Mouse (Mus musculus) small intestine, adult 2 months (tissue): ENCODE data around the gene Cldnd1. TPM values are rescaled to one million over a fixed set of nuclear protein-coding genes. Genes with fewer than 3 reads are reported as not detected.
A peak's percentile ranks its signal among the peaks of the same experiment; 100 is the strongest.

Experiments used
- H3K27ac ChIP-seq: fragments of 200-500 bp; 2 replicates; pipeline ENCODE4 v1.5.1; 2012; ENCODE audit warnings: low read depth, low read length, control low read depth, inconsistent platforms; ENCODE audit not compliant: insufficient read depth
- H3K27me3 ChIP-seq: fragments of 200-500 bp; 2 replicates; pipeline ENCODE4 v1.6.1; 2012; ENCODE audit warnings: mild to moderate bottlenecking, moderate library complexity, low read length, inconsistent platforms; ENCODE audit not compliant: control insufficient read depth, insufficient read depth
- H3K36me3 ChIP-seq: fragments of 200-500 bp; 2 replicates; pipeline ENCODE4 v1.6.1; 2012; ENCODE audit warnings: mild to moderate bottlenecking, low read length, control low read depth, inconsistent platforms; ENCODE audit not compliant: control insufficient read depth, insufficient read depth
- H3K4me1 ChIP-seq: fragments of 200-500 bp; 2 replicates; pipeline ENCODE4 v1.6.1; 2012; ENCODE audit warnings: low read length, inconsistent platforms, mixed read lengths; ENCODE audit not compliant: control insufficient read depth, insufficient read depth, insufficient read length
- H3K4me3 ChIP-seq: fragments of 200-500 bp; 2 replicates; pipeline ENCODE4 v1.5.1; 2012; ENCODE audit warnings: low read depth, mild to moderate bottlenecking, control low read depth, inconsistent platforms, low read length, moderate library complexity
- CTCF ChIP-seq: fragments of 200-500 bp; IDR thresholded peaks from 2 replicates; pipeline ENCODE4 v1.5.1; 2012; ENCODE audit warnings: low read depth, mild to moderate bottlenecking, control low read depth, inconsistent platforms, low read length, moderate library complexity, mixed read lengths; ENCODE audit not compliant: insufficient replicate concordance, insufficient read length; ENCODE audit errors: extremely low read depth
- POLR2A ChIP-seq: fragments of 200-500 bp; IDR thresholded peaks from 2 replicates; pipeline ENCODE4 v1.6.1; 2012; ENCODE audit warnings: low read depth, mild to moderate bottlenecking, control low read depth, inconsistent platforms, low read length, moderate library complexity
- WGBS: fragments of 180-500 bp; shearing (Covaris S2); methylation state at CpG from one replicate; pipeline ENCODE4 v1.1.7; 2018; 5-methylcytosine and 5-hydroxymethylcytosine counted together
- polyA plus RNA-seq: library from polyadenylated mRNA; depleted of rRNA; stranded (reverse); fragments of >200 nt; gene quantifications from 2 replicates; pipeline ENCODE4 v1.2.3, GENCODE M21; 2012

Cldnd1 gene
- polyA plus RNA-seq, 1 experiment, result 43.0 TPM

- no peak overlapping the region for H3K4me3 ChIP-seq
- no peaks in the 10 kb centered on the region for H3K27me3 ChIP-seq
- WGBS, result 87% methylated on average over 12 of the region's 12 CpGs
- TF ChIP-seq CTCF (no peak), POLR2A (no peak)
- H3K27ac ChIP-seq, result no peak overlapping the region
- peaks cover 16% of the 10 kb centered on the region; the same call in 1 of the 2 replicates for H3K4me1 ChIP-seq
- no peaks in the 10 kb centered on the region for H3K36me3 ChIP-seq
These were observed 26.8 kb upstream of the Cldnd1 start for GRCm38 (mm10) chr16:58700816-58701424.

GRCm38 (mm10) chr16:58701779-58702178 is 25.9 kb upstream of the Cldnd1 start:
- Histone ChIP-seq H3K27ac (no peak overlapping the region), H3K4me1 (peaks cover 16% of the 10 kb centered on the region; the same call in 1 of the 2 replicates), H3K36me3 (no peaks in the 10 kb centered on the region), H3K27me3 (no peaks in the 10 kb centered on the region), H3K4me3 (no peak overlapping the region)
- WGBS, result 66% methylated on average over 6 of the region's 6 CpGs
- no peak for TF ChIP-seq POLR2A
- TF ChIP-seq CTCF, result no peak

- peaks cover 18% of the 10 kb centered on the region; the same call in 1 of the 2 replicates for H3K4me1 ChIP-seq
- 81% methylated on average over 10 of the region's 10 CpGs for WGBS
- TF ChIP-seq CTCF, result no peak
- no peak for TF ChIP-seq POLR2A
- no peaks in the 10 kb centered on the region for H3K36me3 ChIP-seq
- H3K27me3 ChIP-seq, result no peaks in the 10 kb centered on the region
- no peak overlapping the region for H3K4me3 ChIP-seq
- no peak overlapping the region for H3K27ac ChIP-seq
These were observed 25.3 kb upstream of the Cldnd1 start for GRCm38 (mm10) chr16:58702329-58702932.

- Histone ChIP-seq H3K27ac (peak overlapping the region; percentile 56), H3K27me3 (no peaks in the 10 kb centered on the region), H3K36me3 (no peaks in the 10 kb centered on the region), H3K4me3 (no peak overlapping the region), H3K4me1 (peaks cover 21% of the 10 kb centered on the region; the same call in 1 of the 2 replicates)
- TF ChIP-seq CTCF (no peak), POLR2A (no peak)
- 3% methylated on average over 10 of the region's 10 CpGs for WGBS
These were observed 24.2 kb upstream of the Cldnd1 start for GRCm38 (mm10) chr16:58703382-58704124.

GRCm38 (mm10) chr16:58704999-58705398 is 22.7 kb upstream of the Cldnd1 start:
- Histone ChIP-seq H3K36me3 (no peaks in the 10 kb centered on the region), H3K27ac (peak overlapping the region; percentile 27), H3K4me1 (peaks cover 28% of the 10 kb centered on the region; the same call in 1 of the 2 replicates), H3K4me3 (no peak overlapping the region), H3K27me3 (no peaks in the 10 kb centered on the region)
- TF ChIP-seq CTCF (no peak), POLR2A (no peak)

GRCm38 (mm10) chr16:58707276-58707905 is 20.3 kb upstream of the Cldnd1 start:
- Histone ChIP-seq H3K36me3 (no peaks in the 10 kb centered on the region), H3K4me3 (no peak overlapping the region), H3K27me3 (no peaks in the 10 kb centered on the region), H3K27ac (no peak overlapping the region; the same call in 1 of the 2 replicates), H3K4me1 (peaks cover 24% of the 10 kb centered on the region; the same call in 1 of the 2 replicates)
- 82% methylated on average over 4 of the region's 4 CpGs for WGBS
- no peak for TF ChIP-seq POLR2A
- TF ChIP-seq CTCF, result no peak
